Mouse (Mus musculus): ENCODE results near the gene Arap2.

Gene Arap2

GRCm38 (mm10) chr5:62618286-62618685 is 147.7 kb downstream of the Arap2 start:
- no peak for DNase-seq

- DNase-seq: peak; percentile 25
These were observed 154.0 kb downstream of the Arap2 start for GRCm38 (mm10) chr5:62611990-62612389.

GRCm38 (mm10) chr5:62587348-62587747 is 178.6 kb downstream of the Arap2 start:
- DNase-seq: no peak

GRCm38 (mm10) chr5:62582643-62583042 is 183.3 kb downstream of the Arap2 start:
- DNase-seq: no peak

- peak; percentile 30 for DNase-seq
These were observed 184.3 kb downstream of the Arap2 start for GRCm38 (mm10) chr5:62581699-62582098.

GRCm38 (mm10) chr5:62574336-62574844 is 191.6 kb downstream of the Arap2 start:
- DNase-seq: no peak
